Mouse (Mus musculus): ENCODE measurements around the gene Fpgs.

DNA sequence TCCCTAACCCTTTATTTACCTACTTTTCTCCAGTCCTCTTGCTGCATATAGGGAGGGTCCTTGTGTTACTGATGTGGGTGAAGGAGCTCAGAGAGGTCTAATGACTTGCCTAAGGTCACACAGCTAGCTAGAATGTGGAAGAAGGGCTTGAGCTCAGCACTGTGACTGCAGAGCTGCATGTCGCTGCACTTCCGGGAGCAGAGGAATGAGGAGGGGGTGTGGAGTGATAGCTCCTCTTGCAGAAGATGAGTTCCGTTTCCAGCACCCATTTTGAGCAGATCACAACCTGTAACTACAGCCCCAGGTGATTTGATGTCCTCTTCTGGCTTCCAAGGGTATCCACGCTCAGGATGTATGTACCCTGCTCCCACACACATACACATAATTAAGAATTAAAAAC, 20.2 kb upstream of the Fpgs start:
- no peak for TF ChIP-seq POLR2A (IDR thresholded peaks at IDR 0.05; ENCODE audit: insufficient read length, low read depth)
- no peak for TF ChIP-seq CEBPB (IDR thresholded peaks at IDR 0.05; ENCODE audit: insufficient read depth, poor library complexity, severe bottlenecking)
